Mouse (Mus musculus): ENCODE measurements at regions not wholly inside any gene's neighbourhood (a gene's known extent, or its start where the extent isn't known, plus 50 kb on each side); places are given as distances from the start of the nearest gene placed in this dataset.

DNA sequence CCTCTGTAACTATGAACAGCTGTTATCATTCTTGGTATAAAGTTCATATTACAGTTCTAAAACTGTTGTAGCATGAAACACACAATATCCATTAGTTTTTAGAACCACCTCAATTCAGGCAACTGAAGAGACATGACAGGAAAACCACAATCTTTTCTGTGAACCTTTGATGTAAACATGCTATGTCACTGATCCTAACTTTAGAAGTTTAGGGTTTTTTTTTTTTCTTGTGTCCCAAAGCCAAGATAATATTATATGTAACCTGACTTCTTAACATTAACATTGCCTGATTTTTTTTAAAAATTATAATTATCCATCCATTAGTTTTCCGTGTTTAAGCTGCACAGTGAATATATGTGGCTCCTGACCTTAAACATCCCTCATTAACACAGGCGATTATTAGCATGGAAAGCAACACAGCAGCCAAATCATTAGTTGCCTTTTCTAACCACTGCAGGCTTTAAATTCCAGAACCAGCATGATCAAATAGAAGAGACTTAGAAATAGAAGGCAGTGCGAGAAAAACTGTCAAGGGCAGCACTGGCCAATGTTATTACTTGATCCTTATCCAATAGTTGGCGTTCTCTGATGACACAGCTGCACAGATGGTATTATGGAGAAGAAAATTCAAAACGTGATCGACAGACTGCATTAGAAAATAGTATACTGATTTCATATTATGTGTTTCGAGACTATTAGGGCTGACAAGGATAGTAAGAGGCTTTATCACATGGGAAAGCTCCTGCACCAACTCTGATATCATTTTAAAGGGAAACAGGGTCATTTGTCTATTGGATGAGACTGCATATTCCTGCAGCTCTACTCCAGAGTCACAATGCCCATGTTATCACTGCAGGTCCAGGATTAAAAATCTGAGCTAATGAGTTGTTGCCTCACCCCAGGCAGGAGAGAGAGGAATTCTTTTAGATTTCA, 321.7 kb upstream of the Clec14a start:
- no peak for DNase-seq (ENCODE audit: extremely low read depth, low read depth, low spot score)

DNA sequence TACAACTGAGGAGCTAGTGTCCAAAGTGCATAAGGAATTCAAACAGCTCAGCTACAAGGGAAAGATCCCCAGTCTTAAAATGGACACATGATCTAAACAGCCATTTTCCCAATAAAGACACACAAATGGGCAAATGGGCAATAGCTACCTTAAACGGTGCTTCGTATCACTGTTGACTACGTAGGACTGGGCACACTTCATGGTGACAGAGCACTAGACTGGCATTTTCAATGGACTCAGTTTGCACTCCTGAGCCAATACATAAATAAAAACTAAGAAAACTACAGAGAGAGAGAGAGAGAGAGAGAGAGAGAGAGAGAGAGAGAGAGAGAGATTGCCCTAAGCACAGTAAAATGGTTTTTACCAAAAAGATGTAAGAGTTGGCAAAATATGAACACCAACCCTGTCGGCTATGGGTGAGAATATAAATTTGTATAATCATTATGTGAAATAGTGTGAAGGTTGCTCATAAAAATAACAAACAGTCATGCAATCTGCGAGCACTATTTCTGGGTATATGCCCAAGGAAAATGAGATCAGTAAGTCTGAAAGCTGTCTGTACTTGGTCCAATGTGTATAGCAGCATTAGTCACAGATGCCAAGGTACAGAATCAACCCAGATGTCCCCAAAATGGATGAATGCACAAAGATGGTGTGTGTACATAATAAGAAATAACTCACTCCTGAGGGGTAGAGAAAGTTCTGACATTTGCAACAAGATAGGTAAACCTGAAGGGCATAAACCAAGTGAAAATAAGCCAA, 312.9 kb upstream of the Clec14a start:
- no peak for DNase-seq (ENCODE audit: extremely low read depth, low read depth, low spot score)

DNA sequence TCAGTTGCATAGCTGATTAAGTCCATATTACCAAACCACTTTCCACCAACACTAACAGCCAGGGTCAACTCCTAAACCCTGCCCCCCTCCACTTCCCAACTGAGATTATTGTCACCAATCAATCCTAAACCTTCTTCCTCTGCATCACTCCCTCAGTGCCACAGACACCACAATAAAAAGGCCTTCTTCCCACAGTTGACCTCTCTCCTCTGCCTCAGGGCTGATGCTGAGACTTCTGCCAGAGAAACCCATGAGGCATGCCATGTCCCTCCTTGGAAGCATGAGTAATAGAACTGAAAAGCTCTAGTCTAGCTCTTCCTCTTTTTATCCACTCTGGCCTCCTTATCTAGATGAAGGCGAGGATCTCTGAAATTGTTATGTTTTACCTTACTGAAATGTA, 300.0 kb upstream of the Clec14a start:
- DNase-seq (ENCODE audit: extremely low read depth, low read depth, low spot score) = no peak

DNA sequence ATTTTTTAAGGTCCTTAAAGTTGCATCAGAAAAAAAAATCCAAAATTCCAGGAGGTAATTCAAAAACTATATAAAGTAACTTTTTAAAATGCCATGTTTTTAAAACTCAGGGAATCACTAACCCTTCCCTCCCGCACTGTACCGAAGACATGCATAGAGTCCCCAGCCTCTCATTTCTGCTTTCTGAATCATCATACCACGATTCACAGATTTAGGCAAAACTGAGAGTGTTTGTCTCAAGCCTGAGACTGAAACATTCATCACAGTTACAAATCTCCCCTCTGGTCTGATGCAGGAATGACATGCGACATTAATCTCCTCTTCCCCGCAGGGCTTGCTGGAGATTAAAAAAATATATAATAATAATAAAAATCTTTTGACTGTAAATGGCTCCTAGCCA, 291.8 kb upstream of the Clec14a start:
- DNase-seq (ENCODE audit: extremely low read depth, low read depth, low spot score) = no peak

DNA sequence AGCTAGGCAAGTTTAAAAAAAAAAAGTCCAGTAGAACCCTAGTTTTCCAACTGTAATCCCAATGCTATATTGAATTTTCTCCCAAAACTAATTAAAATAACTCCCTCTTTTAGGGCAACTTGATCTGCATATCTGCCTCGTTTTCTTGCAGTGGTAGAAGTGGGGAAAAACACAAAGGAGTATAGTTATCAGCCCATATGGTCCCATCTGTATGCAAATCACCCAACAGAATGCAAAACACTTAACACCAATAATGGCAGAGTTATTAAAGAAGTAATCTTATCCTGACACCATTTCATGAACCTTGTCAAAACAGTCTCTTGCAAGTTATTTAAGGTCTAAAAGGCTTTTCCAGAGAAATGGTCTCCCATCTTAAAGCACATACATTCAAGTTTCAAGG, 290.7 kb upstream of the Clec14a start:
- no peak for DNase-seq (ENCODE audit: extremely low read depth, low read depth, low spot score)

DNA sequence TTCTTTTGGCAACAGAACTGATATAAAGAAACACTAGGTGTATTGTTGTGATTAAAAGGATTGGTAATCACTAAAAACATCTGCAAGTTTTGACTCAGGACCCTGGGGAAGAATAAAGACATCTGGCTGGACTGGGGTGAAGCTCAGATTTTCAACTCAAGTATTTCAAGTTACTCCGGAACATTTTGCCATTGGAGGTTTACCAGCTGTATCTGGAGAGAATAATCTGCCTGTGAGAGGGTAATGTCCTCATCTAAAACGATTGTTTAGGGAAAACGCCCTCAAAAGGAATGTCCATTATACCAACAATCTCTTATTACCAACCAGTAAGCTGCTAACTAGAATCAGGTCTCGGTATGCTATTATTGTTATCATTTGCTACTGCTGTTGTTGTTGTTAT, 288.2 kb upstream of the Clec14a start:
- DNase-seq (ENCODE audit: extremely low read depth, low read depth, low spot score) = no peak

DNA sequence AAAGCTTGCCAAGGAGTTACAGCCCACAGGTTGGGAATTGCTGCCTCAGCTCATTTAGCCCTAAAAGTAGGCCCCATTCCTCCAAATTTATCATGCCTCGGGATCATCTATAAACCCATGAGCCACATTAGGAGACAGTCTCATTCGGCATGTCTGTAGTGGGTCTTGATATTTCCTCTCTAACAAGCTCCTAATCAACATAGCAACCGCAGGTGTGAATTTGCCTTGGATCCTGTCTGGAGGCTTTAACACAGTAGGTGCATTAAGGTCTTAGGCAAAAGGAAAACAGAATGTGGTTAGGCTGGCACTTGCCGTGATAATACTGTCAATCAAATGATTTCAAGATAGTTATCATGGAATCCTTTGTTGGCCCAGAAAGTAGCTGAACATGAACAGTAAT, 287.7 kb upstream of the Clec14a start:
- DNase-seq (ENCODE audit: extremely low read depth, low read depth, low spot score) = peak; percentile 34

DNA sequence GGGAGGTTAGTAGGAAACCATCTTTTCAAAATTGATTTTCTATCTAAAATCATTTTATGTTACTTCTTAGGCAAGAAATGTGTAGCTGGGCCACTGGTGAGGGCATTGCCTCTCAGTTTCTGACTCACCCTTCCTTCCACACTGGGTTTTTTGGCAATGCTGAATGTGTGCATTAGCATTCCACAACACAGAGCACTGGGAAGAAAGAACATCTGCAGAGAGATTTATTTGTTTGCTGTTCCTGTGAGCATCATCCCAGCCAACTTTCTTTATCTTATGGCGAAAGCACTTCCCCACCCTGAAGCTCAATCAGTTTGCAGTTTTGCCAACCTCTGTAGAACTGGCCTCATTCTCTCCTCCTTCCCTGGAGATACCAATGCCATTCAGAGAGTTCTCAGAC, 287.0 kb upstream of the Clec14a start:
- no peak for DNase-seq (ENCODE audit: extremely low read depth, low read depth, low spot score)

DNA sequence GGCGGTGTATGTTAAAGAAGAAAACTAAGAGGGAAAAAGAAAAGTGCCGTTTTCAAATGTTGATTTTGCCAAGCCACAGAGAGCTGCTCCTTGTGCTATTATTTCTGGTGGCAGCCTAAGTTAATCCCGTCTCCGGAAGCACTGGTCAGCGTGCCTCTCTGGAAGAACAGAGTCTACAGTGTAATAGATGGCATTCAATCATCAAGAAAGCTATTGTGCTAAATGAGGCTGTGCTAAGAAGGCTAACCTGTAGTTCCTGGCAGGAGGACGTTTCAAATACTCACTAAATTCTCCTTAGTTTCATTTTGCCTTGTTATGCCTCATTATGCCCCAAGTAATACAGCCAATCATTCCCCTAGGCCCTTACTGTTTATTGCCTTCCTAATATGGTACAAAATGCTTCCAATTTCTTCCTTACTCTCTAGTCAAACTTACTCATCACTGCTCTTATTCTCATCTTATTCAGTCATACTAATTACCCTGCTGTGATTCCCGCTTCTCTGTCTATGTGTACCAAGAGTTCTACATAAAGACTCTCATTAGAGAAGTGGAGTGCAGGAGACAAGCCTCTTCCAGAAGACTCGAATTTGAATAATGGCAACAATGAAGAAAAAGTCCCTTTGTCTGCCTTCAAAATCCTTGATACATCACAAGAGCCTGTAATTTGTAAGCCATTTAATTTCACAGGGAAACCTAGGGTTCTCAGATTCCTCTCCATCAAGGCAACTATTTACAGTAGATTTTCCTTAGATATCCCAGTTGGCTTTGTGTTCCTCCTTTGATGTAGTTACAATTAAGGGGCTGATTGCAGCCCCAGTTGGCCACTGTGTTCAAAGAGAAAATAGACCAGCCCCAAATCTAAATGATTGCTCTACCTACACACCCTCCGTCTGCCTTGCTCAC, 282.0 kb upstream of the Clec14a start:
- DNase-seq (ENCODE audit: extremely low read depth, low read depth, low spot score) = no peak

DNA sequence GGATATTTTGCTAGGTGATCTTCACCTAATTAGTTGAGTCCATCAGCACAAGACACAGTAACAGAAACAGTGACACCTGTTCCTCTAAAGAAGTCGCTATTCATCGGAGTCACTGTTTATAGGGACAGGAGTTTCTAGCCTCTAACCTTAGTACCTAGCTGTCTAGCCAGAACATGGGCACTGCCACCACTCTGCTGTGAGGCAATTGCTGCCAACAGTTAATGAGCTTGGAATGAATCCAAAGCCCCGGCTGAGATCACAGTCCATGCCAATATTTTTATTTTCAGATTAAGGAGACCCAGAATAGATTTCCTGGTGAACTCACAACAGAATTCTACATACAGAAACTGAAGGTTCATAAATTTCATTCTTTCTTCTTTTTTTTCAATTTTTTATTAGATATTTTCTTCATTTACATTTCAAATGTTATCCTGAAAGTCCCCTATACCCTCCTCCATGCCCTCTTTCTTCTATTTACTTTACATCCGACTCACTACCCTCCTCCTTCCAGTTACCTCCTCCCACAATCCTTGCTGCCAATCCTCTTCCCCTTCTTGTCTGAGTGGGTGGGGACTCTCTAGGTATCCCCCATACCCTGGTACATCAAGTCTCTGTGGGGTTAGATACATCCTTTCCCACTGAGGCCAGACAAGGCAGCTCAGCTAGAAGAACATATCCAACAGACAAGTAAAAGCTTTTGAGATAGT, 276.9 kb upstream of the Clec14a start:
- no peak for DNase-seq (ENCODE audit: extremely low read depth, low read depth, low spot score)

DNA sequence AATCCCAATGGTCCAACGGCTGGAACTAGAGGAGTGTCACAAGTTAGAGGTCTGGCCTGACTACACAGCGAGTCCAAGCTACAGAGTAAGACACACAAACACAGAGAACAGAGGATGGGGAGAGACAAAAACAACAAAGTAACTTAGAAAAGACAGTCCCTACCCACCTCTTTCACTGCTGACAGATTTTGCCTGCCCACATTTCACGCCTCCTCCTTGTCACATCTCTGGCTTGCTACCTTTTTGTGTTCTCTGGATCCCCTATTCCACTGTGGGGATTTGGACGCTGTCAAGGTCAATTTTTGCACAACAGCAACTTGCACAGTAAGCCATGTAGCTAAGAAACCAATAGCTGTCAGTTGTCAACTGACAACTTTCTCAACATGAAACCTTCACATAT, 275.8 kb upstream of the Clec14a start:
- DNase-seq (ENCODE audit: extremely low read depth, low read depth, low spot score) = no peak

DNA sequence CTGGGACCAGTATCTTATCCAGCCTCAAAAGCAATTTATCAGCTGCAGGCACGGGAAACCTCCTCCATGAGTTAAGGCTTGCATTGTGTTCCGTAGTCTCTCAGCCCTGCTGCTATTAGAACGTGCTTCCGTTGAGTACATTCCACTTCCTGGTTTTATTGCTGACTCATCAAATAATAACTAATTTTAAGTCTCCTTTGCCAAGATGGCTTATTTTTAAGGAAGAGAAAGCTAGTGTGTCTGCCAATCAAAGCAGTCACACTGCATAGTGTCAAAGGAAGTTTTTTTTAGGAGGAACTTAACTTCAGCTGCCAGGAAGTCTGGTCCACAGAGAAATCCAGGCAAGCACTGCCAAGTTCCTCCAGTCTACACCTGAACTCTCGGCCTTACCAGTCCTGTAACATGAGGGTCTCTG, 269.2 kb upstream of the Clec14a start:
- DNase-seq (ENCODE audit: extremely low read depth, low read depth, low spot score) = no peak

DNA sequence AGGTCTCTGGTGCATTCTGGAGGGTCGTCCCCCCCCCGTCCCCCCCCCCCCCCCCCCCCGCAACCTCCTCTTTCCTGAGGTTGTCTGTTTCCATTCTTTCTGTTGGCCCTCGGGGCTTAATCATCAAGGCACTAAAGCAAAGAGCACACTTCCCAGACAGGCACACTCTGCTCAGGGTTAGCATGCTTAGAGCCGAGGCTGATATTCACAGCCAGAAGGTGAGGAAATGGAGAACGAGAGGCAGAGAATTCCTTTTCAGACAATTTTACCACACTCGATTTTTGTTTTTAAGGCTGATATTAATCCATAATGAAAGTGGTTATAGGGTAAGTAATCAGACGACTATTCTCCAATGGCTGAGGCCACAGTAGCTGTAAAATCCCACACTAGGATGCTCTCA, 268.7 kb upstream of the Clec14a start:
- no peak for DNase-seq (ENCODE audit: extremely low read depth, low read depth, low spot score)

DNA sequence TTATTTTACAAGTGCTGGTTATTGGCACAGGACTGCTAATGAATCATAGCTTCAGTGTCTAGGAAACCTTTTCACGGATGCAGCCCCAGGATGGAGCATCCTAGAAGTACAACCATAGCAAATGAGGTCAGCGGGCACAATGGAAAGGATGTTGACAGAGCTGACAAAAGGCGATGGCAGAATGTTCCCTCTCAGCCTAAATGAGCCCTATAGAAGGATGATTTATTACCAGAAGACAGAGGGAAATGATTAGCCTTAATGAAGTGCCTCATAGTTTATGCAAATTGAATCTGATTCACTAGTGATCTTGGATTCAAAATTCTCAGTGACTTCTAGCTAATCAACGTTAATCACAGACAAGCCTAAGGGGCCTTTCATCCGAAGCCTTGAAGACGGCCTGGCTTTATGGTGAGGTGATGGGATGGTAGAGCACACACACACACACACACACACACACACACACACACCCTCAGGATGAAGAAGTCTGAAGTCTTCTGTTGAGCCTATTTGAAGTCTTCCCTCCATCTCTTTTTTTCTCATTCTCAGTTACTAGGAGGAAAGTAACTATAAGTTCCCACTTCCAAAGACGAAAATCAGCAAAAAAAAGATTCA, 267.4 kb upstream of the Clec14a start:
- no peak for DNase-seq (ENCODE audit: extremely low read depth, low read depth, low spot score)

DNA sequence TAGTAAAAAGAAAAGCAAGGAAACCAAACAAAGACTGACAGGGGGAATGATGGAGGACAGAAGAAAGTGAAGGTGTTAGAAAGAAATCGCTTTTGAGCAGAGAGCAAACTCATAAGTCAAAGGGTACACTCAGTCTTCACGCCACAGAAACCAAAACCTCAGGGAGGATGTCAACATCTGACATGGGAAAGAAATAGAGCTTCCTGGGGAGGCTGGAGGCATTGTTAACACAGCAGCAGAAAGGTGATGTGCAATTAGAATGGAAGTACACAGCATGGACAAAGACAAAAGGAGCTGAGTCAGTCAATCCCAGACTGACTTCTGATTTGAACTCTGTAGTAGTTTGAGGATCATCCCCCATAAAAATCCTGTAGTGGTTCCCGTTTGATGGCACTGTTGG, 261.2 kb upstream of the Clec14a start:
- no peak for DNase-seq (ENCODE audit: extremely low read depth, low read depth, low spot score)

DNA sequence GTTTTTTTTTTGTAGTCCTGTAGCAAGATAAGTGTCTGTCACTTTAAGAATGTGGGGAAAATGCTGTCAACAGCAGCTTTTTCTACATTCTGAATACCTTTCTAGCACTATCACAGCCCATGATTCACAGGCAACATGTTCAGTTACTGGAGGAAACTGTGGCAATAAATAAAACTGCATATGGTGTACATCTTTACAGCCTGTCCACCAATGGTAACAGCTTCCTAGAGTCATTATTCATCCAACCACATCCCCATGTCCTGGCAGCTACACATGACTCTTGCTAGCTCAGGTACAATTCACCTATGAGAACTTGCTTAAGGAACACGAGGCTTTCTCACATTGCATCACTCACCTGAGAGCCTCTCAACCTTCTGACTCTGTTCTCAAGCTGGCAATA, 247.7 kb upstream of the Clec14a start:
- DNase-seq (ENCODE audit: extremely low read depth, low read depth, low spot score) = no peak

DNA sequence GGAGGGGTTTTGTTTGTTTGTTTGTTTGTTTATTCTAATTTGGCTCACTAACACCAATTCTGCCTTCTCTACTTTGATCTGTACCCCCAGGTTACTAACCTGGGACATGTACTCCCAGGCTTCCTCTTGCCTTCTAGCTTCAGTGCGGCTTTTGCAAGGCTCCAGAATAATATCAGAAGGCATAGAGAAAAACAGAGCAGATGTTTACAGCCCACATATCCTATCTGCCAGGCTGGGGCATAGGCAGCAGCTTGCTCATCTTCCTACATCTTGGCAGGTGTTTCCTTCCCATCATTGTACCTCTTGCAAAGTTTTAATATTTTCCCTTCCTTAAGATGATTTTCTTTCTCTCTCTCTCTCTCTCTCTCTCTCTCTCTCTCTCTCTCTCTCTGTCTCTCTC, 244.9 kb upstream of the Clec14a start:
- DNase-seq (ENCODE audit: extremely low read depth, low read depth, low spot score) = no peak

DNA sequence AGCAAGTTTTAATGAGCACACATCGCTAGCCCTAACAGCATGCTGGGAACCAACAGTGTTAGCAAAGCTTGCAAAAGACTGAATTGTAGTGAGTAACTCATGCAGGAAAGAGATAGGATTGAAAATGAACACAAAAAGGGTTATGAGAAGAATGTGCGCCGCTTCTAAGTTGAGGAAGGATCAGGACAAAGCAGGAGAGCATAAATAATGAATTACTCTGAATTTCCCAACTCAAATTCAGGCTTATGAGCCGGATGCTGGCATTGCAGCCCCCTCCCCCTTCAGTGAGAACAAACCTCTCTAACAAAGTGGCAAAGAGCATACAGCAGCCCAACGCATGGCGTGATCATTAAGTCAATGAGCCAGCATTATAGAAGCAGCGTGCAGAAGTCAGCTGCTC, 243.6 kb upstream of the Clec14a start:
- DNase-seq (ENCODE audit: extremely low read depth, low read depth, low spot score) = no peak

DNA sequence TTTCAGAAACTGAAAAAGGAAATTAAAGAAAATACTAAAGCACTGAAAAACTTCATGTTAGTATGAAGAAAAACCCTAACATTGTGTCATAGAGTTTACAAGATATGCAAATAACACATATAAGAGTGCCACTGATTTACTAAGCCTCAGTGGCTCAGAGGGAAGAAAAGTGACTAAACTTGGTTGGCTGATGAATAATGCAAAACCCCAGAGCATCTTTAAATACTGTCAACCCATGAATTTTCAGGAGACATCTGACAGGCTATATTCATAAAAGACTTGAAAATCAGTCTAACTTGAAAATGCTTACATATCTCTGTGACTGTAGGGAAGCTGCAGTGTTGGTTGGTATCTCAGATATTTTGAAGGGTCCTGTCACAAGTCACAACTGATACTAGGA, 235.2 kb upstream of the Clec14a start:
- DNase-seq (ENCODE audit: extremely low read depth, low read depth, low spot score) = no peak

DNA sequence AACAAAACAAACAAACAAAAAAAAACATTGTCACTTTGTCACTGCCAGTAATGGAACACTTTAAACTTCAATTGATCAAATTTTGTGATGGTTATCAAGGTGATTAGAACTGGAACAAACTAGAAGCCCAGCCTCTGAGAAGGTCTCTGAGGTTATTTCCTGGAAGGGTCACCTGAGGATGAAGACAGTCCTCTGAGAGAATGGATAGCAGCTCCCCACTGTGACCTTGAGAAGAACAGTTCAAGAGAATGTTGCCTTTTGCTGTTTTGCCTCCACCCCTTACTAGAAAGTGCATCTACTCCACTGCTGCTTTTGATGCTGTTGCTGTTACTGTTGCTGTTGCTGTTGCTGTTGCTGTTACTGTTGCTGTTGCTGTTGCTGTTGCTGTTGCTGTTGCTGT, 205.1 kb upstream of the Clec14a start:
- no peak for DNase-seq (ENCODE audit: extremely low read depth, low read depth, low spot score)
